In genomic region chr2:166834091-166834490, GRCm38 (mm10) we compare ENCODE assay signal across 29 mouse cellular contexts. TPM values are rescaled to one million over a fixed set of nuclear protein-coding genes. Genes with fewer than 3 reads are reported as not detected.
A peak's percentile ranks its signal among the peaks of the same experiment; 100 is the strongest.
DNase-seq lines count a peak whose midpoint lies in the region; ATAC-seq and TF ChIP-seq lines count a peak whose summit lies in the region.
"Had no signal": no experiment of that assay in that cellular context is flagged by ENCODE, and none has a peak within 500 bp of the region (broad histone marks: within the 10 kb centered on the region; RNA-seq: fewer than 3 reads in every experiment).

No protein-coding gene starts in this region.

- no peaks in the 10 kb centered on the region for H3K9me3 ChIP-seq in heart, embryonic 10.5 days
- H3K9me3 ChIP-seq in kidney, embryonic 16.5 days (ENCODE audit: low read length) = no peaks in the 10 kb centered on the region
- H3K9me3 ChIP-seq in embryonic facial prominence, embryonic 10.5 days = no peaks in the 10 kb centered on the region
- no peaks in the 10 kb centered on the region for H3K9me3 ChIP-seq in midbrain, embryonic 13.5 days
- H3K9me3 ChIP-seq: embryonic facial prominence, embryonic 13.5 days; hindbrain, embryonic 10.5 days; hindbrain, embryonic 15.5 days; limb, embryonic 10.5 days; limb, embryonic 15.5 days; liver, embryonic 15.5 days; midbrain, embryonic 15.5 days; neural tube, embryonic 15.5 days had no signal

- H3K36me3 ChIP-seq in heart, embryonic 10.5 days = peaks cover 50% of the 10 kb centered on the region
- no peaks in the 10 kb centered on the region for H3K36me3 ChIP-seq in heart, adult 2 months (ENCODE audit: control insufficient read depth, insufficient read depth, low read length)
- peaks cover 6% of the 10 kb centered on the region; the same call in 1 of the 2 replicates for H3K36me3 ChIP-seq in kidney, embryonic 16.5 days (ENCODE audit: insufficient read depth, low read length)
- H3K36me3 ChIP-seq in embryonic facial prominence, embryonic 10.5 days (replicated peaks) = peaks cover 31% of the 10 kb centered on the region
- H3K36me3 ChIP-seq in midbrain, embryonic 13.5 days = peaks cover 26% of the 10 kb centered on the region
- H3K36me3 ChIP-seq: midbrain, embryonic 15.5 days had no signal

- DNase-seq in adrenal gland, adult (ENCODE audit: inconsistent age in 2 of 2, low spot score in 1 of 2) = peak; percentile 52 to 65
- no peak for DNase-seq in adrenal gland, adult 2 months
- peak; percentile 70 for DNase-seq in heart, embryonic 10.5 days (ENCODE audit: low spot score)
- no peak for DNase-seq in heart, adult 2 months
- peak; percentile 26 to 61 for DNase-seq in kidney, adult 8-10 months
- DNase-seq in embryonic facial prominence, embryonic 10.5 days (ENCODE audit: low spot score) = no peak
- DNase-seq: cerebellum, adult 11-12 months; cerebellum, adult 9-11 months; embryo, embryonic 11 days; forebrain, postnatal 0 days; heart, postnatal 14 days; lung, embryonic 14.5 days; lung, postnatal 14 days; retina, postnatal 1 day; right cerebral cortex, postnatal 14 days; thymus, postnatal 25 days had no signal

- intact Hi-C loops in heart, adult 2 months (cut with DNase I) = no loop called here

- no peaks in the 10 kb centered on the region for H3K27me3 ChIP-seq in heart, embryonic 10.5 days (ENCODE audit: insufficient read depth, poor library complexity, severe bottlenecking)
- no peaks in the 10 kb centered on the region for H3K27me3 ChIP-seq in heart, adult 2 months (ENCODE audit: control insufficient read depth, insufficient read depth, low read length)
- H3K27me3 ChIP-seq in kidney, embryonic 16.5 days (ENCODE audit: insufficient read depth, low read length) = no peaks in the 10 kb centered on the region
- no peaks in the 10 kb centered on the region for H3K27me3 ChIP-seq in embryonic facial prominence, embryonic 10.5 days (replicated peaks; ENCODE audit: low read depth, poor library complexity, severe bottlenecking)
- H3K27me3 ChIP-seq in midbrain, embryonic 13.5 days = no peaks in the 10 kb centered on the region
- H3K27me3 ChIP-seq: CH12.LX; embryonic facial prominence, embryonic 13.5 days; hindbrain, embryonic 15.5 days; limb, embryonic 15.5 days; liver, embryonic 15.5 days; midbrain, embryonic 15.5 days; neural tube, embryonic 15.5 days had no signal

- no peak overlapping the region for H3K9ac ChIP-seq in heart, adult 2 months (ENCODE audit: low read depth, low read length)
- no peak overlapping the region for H3K9ac ChIP-seq in kidney, embryonic 16.5 days (replicated peaks; ENCODE audit: low read length)
- H3K9ac ChIP-seq in midbrain, embryonic 13.5 days (replicated peaks) = no peak overlapping the region
- H3K9ac ChIP-seq: embryonic facial prominence, embryonic 13.5 days; forebrain, postnatal 0 days; hindbrain, embryonic 15.5 days; limb, embryonic 15.5 days; liver, embryonic 15.5 days; lung, embryonic 14.5 days; midbrain, embryonic 15.5 days; neural tube, embryonic 15.5 days had no signal

- H3K79me2 ChIP-seq in heart, adult 2 months (replicated peaks; ENCODE audit: control insufficient read depth, insufficient read depth, low read length) = no peaks in the 10 kb centered on the region

- no peak for TF ChIP-seq CTCF in heart, adult 2 months (IDR thresholded peaks at IDR 0.05)

- no peak overlapping the region for H3K27ac ChIP-seq in heart, embryonic 10.5 days
- no peak overlapping the region for H3K27ac ChIP-seq in heart, adult 2 months
- H3K27ac ChIP-seq in kidney, embryonic 16.5 days (ENCODE audit: low read length) = no peak overlapping the region
- H3K27ac ChIP-seq in embryonic facial prominence, embryonic 10.5 days (replicated peaks) = peak overlapping the region; percentile 51; the same call in 1 of the 2 replicates
- H3K27ac ChIP-seq in midbrain, embryonic 13.5 days = no peak overlapping the region
- H3K27ac ChIP-seq: embryonic facial prominence, embryonic 13.5 days; hindbrain, embryonic 10.5 days; hindbrain, embryonic 15.5 days; limb, embryonic 10.5 days; limb, embryonic 15.5 days; liver, embryonic 15.5 days; midbrain, embryonic 15.5 days; neural tube, embryonic 15.5 days had no signal

- no peaks in the 10 kb centered on the region for H3K4me1 ChIP-seq in heart, embryonic 10.5 days
- no peaks in the 10 kb centered on the region for H3K4me1 ChIP-seq in heart, adult 2 months (ENCODE audit: control insufficient read depth, insufficient read depth, low read length)
- no peaks in the 10 kb centered on the region for H3K4me1 ChIP-seq in kidney, embryonic 16.5 days (ENCODE audit: insufficient read depth, low read length)
- H3K4me1 ChIP-seq in embryonic facial prominence, embryonic 10.5 days = peaks cover 9% of the 10 kb centered on the region; the same call in 1 of the 2 replicates
- H3K4me1 ChIP-seq in midbrain, embryonic 13.5 days (replicated peaks) = no peaks in the 10 kb centered on the region
- H3K4me1 ChIP-seq: embryonic facial prominence, embryonic 13.5 days; hindbrain, embryonic 15.5 days; limb, embryonic 15.5 days; liver, embryonic 15.5 days; midbrain, embryonic 15.5 days; neural tube, embryonic 15.5 days had no signal

- no peak for TF ChIP-seq EP300 in heart, adult 2 months (IDR thresholded peaks at IDR 0.05; ENCODE audit: insufficient read depth, low read depth, low read length)

- WGBS in heart, embryonic 10.5 days = 95% methylated on average over 2 of the region's 2 CpGs
- WGBS in heart, adult 2 months = 96% methylated on average over 2 of the region's 2 CpGs
- 91% methylated on average over 2 of the region's 2 CpGs for WGBS in kidney, embryonic 16.5 days
- 93% methylated on average over 2 of the region's 2 CpGs for WGBS in embryonic facial prominence, embryonic 10.5 days
- 90% methylated on average over 2 of the region's 2 CpGs for WGBS in midbrain, embryonic 13.5 days

- TF ChIP-seq POLR2A in heart, adult 2 months (IDR thresholded peaks at IDR 0.05; ENCODE audit: insufficient read depth, low read depth, low read length) = no peak

- ATAC-seq in kidney, embryonic 16.5 days (ENCODE audit: low FRiP score, low TSS enrichment) = no peak
- no peak for ATAC-seq in midbrain, embryonic 13.5 days
- ATAC-seq: activated CD4-positive, CD25-positive, alpha-beta regulatory T cell, adult 4 months; forebrain, postnatal 0 days; inflammation-experienced regulatory T-cells, adult 6 months; midbrain, embryonic 15.5 days had no signal

- H3K4me2 ChIP-seq in kidney, embryonic 16.5 days (replicated peaks; ENCODE audit: low read depth, low read length) = no peak overlapping the region
- H3K4me2 ChIP-seq in midbrain, embryonic 13.5 days (replicated peaks) = no peak overlapping the region
- H3K4me2 ChIP-seq: embryonic facial prominence, embryonic 13.5 days; hindbrain, embryonic 15.5 days; limb, embryonic 15.5 days; liver, embryonic 15.5 days; lung, embryonic 14.5 days; midbrain, embryonic 15.5 days; neural tube, embryonic 15.5 days had no signal

- H3K4me3 ChIP-seq in heart, embryonic 10.5 days = no peak overlapping the region
- H3K4me3 ChIP-seq in heart, adult 2 months = no peak overlapping the region
- H3K4me3 ChIP-seq in kidney, embryonic 16.5 days (ENCODE audit: low read length) = no peak overlapping the region
- no peak overlapping the region for H3K4me3 ChIP-seq in embryonic facial prominence, embryonic 10.5 days
- no peak overlapping the region for H3K4me3 ChIP-seq in midbrain, embryonic 13.5 days (replicated peaks)
- H3K4me3 ChIP-seq: embryonic facial prominence, embryonic 13.5 days; hindbrain, embryonic 10.5 days; hindbrain, embryonic 15.5 days; limb, embryonic 10.5 days; limb, embryonic 15.5 days; liver, embryonic 15.5 days; midbrain, embryonic 15.5 days; neural tube, embryonic 15.5 days had no signal

RNA-seq across cellular contexts. Expression of gene Arfgef2, which starts 28.7 kb away (rescaled TPM):
- 10 to 100 TPM; 64.3 to 80.6 TPM for total RNA-seq in adrenal gland, adult 2 months (2021)
- 16.8 and 21.8 TPM in 2 replicates for polyA plus RNA-seq in adrenal gland, adult 2 months (2012; rRNA removed)
- polyA plus RNA-seq in heart, embryonic 10.5 days (2016; fragmentation: Nextera tagmentation; extraction: Ambion mirVana) = 6.3 and 8.2 TPM in 2 replicates
- 10 to 100 TPM; 45.4 to 50.4 TPM for total RNA-seq in heart, adult 2 months (2021)
- 12.5 and 20.4 TPM in 2 replicates for polyA plus RNA-seq in heart, adult 2 months (2012; rRNA removed)
- polyA plus RNA-seq in kidney, embryonic 16.5 days (2015; fragmentation: Nextera tagmentation; extraction: Ambion mirVana) = 4.6 and 4.9 TPM in 2 replicates
- polyA plus RNA-seq in embryonic facial prominence, embryonic 10.5 days (2016; fragmentation: Nextera tagmentation; extraction: Ambion mirVana) = 4.7 and 5.5 TPM in 2 replicates
- polyA plus RNA-seq in midbrain, embryonic 13.5 days (2015; fragmentation: Nextera tagmentation; extraction: Ambion mirVana) = 3.2 and 3.4 TPM in 2 replicates

RNA-seq across cellular contexts. Expression of gene Trp53rkb, which starts 41.8 kb away (rescaled TPM):
- 1 to 10 TPM; 3.6 to 3.9 TPM for total RNA-seq in adrenal gland, adult 2 months (2021)
- polyA plus RNA-seq in adrenal gland, adult 2 months (2012; rRNA removed) = 2.7 and 4.5 TPM in 2 replicates
- polyA plus RNA-seq in heart, embryonic 10.5 days (2016; fragmentation: Nextera tagmentation; extraction: Ambion mirVana) = 8.0 and 13.3 TPM in 2 replicates
- total RNA-seq in heart, adult 2 months (2021) = 1 to 10 TPM; 2.2 to 3.0 TPM
- polyA plus RNA-seq in heart, adult 2 months (2012; rRNA removed) = 1.4 and 1.8 TPM in 2 replicates
- 7.8 and 8.2 TPM in 2 replicates for polyA plus RNA-seq in kidney, embryonic 16.5 days (2015; fragmentation: Nextera tagmentation; extraction: Ambion mirVana)
- 10.6 and 12.0 TPM in 2 replicates for polyA plus RNA-seq in embryonic facial prominence, embryonic 10.5 days (2016; fragmentation: Nextera tagmentation; extraction: Ambion mirVana)
- 10.8 and 11.1 TPM in 2 replicates for polyA plus RNA-seq in midbrain, embryonic 13.5 days (2015; fragmentation: Nextera tagmentation; extraction: Ambion mirVana)

Comparison
In these comparisons a context has a peak if more than half of its experiments do, and no peak if none do; other contexts are left out.
1. DNase-seq: peak in adrenal gland, adult (2 of 2), heart, embryonic 10.5 days (single experiment) and kidney, adult 8-10 months (2 of 2); none in adrenal gland, adult 2 months (single experiment), heart, adult 2 months (0 of 2) and embryonic facial prominence, embryonic 10.5 days (single experiment).